Mouse (Mus musculus): ENCODE results near the gene Hif3a. TPM values are rescaled to one million over a fixed set of nuclear protein-coding genes. Genes with fewer than 3 reads are reported as not detected.

Hif3a gene
- polyA plus RNA-seq, 1 experiment: 0.16 TPM

DNA sequence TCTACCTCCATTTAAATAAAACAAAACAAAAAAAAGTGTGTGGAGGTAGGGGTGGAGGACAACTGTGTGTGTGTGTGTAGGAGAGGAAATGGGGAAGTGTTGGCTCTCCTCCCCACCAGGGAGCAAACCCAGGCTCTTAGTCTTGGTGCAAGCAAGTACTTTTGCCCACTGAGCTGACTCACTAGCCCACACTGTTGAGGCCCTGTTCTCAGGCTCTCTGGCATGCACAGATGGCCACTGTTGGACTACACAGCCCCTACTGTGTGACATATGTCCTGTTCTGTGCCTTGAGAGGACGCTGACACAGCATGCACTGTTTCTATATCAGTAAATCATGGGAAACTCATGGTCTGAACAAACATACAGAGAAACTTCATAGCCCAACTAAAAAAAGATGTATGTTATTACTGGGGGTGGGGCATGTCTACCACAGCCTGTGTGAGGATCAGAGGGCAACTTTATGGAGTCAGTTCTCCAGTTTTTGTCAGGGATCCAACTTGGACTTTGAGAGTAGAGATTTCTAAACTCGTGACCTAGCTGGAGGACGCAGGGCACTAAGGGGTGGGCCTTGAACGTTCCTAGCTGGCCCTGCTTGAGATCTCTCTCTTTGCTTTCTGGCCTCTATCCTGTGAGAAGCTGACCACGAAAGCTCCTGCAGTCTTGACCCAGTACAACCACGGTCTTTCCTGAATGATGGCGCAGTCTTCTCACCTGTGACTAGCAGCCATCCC, 58.8 kb downstream of the Hif3a start:
- TF ChIP-seq TCF12 (IDR thresholded peaks at IDR 0.05; ENCODE audit: insufficient read depth, poor library complexity, severe bottlenecking): no peak
- Histone ChIP-seq H3K4me2 (ENCODE audit: low read depth) (no peak overlapping the region), H3K27me3 (ENCODE audit: control insufficient read depth, insufficient read depth, insufficient read length) (no peaks in the 10 kb centered on the region), H3K79me2 (ENCODE audit: control insufficient read depth, insufficient read depth) (no peaks in the 10 kb centered on the region), H3K4me3 (no peak overlapping the region), H3K36me3 (ENCODE audit: control insufficient read depth, insufficient read depth) (peaks cover 7% of the 10 kb centered on the region), H3ac (ENCODE audit: control insufficient read depth, insufficient read length) (no peak overlapping the region)

DNA sequence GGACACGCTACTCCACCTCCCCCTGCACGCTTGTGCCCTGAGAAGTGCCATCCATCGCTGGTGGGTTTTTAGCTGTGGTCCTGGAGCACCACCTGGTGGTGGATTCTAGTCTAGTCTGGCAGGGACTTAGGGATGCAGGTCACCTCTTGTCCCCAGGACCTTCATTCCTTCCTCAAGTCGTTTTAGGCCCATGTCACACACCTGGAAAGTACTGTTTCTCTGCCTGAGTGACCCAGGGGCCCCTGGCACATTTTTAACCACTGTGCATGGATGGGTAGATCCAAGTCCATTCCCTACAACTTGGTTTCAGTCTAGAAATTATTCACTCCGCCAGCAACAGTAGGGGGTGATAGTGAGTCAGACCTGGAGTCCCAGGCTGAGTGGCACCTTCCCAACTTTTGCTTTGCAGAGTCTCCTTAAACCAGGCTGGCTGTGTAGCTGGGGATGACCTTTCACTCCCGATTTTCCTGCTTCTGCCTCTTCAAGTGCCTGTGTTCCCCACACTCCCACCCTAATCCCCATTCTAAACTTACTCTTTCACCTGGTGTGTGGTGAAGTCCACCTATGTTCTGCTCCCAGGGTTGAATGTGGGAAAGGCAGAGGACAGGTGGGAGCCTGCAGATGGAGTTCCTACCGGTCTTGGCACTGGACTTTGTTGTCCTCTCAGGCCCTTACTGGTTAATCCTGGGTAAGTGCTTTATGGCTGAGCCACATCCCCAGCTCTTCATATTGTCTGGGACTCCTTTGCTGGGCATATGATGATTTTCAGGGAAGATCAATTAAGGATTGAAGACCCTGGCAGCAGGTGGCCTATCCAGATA, 59.6 kb downstream of the Hif3a start:
- H3K79me2 ChIP-seq (ENCODE audit: control insufficient read depth, insufficient read depth): no peaks in the 10 kb centered on the region
- no peak overlapping the region for H3ac ChIP-seq (ENCODE audit: control insufficient read depth, insufficient read length)
- no peak overlapping the region for H3K4me3 ChIP-seq
- H3K36me3 ChIP-seq (ENCODE audit: control insufficient read depth, insufficient read depth): peaks cover under 1% of the 10 kb centered on the region
- no peak overlapping the region for H3K4me2 ChIP-seq (ENCODE audit: low read depth)
- no peak for TF ChIP-seq POLR2A (IDR thresholded peaks at IDR 0.05; ENCODE audit: insufficient read length, low read depth)
- TF ChIP-seq POLR2AphosphoS2 (IDR thresholded peaks at IDR 0.05; ENCODE audit: insufficient read length, low read depth): peak; percentile 60
- no peaks in the 10 kb centered on the region for H3K27me3 ChIP-seq (ENCODE audit: control insufficient read depth, insufficient read depth, insufficient read length)

DNA sequence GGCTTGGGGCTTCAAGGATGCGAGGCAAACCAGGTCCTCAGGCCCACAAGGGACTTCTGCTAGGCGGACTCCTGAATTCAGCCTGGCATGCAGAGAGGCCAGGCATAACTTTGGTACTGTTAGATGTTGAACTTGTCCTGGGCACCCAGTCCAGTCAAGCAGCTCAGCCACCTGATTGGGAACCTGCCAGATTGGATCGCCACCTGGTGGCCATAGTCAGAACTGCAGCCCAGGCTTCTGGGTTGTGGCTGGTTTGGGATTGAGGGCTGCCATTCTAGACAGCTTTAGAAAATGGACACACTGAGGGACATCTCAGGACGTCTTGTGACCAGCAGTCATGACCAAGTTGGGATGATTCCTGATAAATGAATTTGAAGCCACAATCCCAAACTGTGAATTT, 62.6 kb downstream of the Hif3a start:
- Histone ChIP-seq H3K79me2 (ENCODE audit: control insufficient read depth, insufficient read depth) (peaks cover 11% of the 10 kb centered on the region), H3ac (ENCODE audit: control insufficient read depth, insufficient read length) (no peak overlapping the region), H3K27me3 (ENCODE audit: control insufficient read depth, insufficient read depth, insufficient read length) (no peaks in the 10 kb centered on the region), H3K4me3 (no peak overlapping the region), H3K36me3 (ENCODE audit: control insufficient read depth, insufficient read depth) (no peaks in the 10 kb centered on the region), H3K4me2 (ENCODE audit: low read depth) (no peak overlapping the region)
- no peak for TF ChIP-seq USF1 (IDR thresholded peaks at IDR 0.05; ENCODE audit: low read depth)
- TF ChIP-seq SRF (IDR thresholded peaks at IDR 0.05; ENCODE audit: control insufficient read depth, insufficient read length, low read depth): no peak
- no peak for TF ChIP-seq TCF3 (IDR thresholded peaks at IDR 0.05; ENCODE audit: insufficient read length, low read depth)
- no peak for TF ChIP-seq POLR2AphosphoS2 (IDR thresholded peaks at IDR 0.05; ENCODE audit: insufficient read length, low read depth)
- TF ChIP-seq MYOD1 (IDR thresholded peaks at IDR 0.05; ENCODE audit: control insufficient read depth in 1 of 3, insufficient read length in 2 of 3, low read depth in 2 of 3): no peak
- no peak for TF ChIP-seq MAX (IDR thresholded peaks at IDR 0.05; ENCODE audit: low read depth)
- no peak for TF ChIP-seq REST (IDR thresholded peaks at IDR 0.05; ENCODE audit: insufficient read depth, insufficient read length)
- TF ChIP-seq TCF12 (IDR thresholded peaks at IDR 0.05; ENCODE audit: insufficient read depth, poor library complexity, severe bottlenecking): no peak
- no peak for TF ChIP-seq CEBPB (IDR thresholded peaks at IDR 0.05; ENCODE audit: insufficient read depth, poor library complexity, severe bottlenecking)
- no peak for TF ChIP-seq E2F4 (IDR thresholded peaks at IDR 0.05; ENCODE audit: insufficient read depth)
- TF ChIP-seq POLR2A (IDR thresholded peaks at IDR 0.05; ENCODE audit: insufficient read length, low read depth): no peak
- no peak for TF ChIP-seq MYOG (IDR thresholded peaks at IDR 0.05; ENCODE audit: control insufficient read depth in 1 of 3, insufficient read depth in 1 of 3, insufficient read length in 2 of 3, low read depth in 2 of 3)

DNA sequence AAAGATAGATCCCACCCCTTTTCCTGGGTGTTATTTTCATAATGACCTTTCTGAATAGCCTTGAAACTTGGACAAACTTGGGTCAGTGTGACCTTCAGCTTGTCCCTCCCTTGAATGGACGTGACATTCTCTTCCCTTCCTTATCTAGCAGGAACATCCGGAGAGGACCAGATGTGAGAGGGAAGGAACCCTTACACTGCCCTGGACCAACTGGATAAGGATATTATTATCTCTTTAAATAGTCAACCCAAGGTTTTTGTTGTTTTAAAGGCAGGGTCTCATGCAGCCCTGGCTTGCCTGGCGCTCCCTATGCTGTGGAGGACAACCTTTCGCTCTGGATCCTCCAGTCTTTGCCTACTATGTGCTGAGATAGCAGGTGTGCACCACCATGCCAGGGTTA, 63.0 kb downstream of the Hif3a start:
- Histone ChIP-seq H3K4me3 (no peak overlapping the region), H3K27me3 (ENCODE audit: control insufficient read depth, insufficient read depth, insufficient read length) (no peaks in the 10 kb centered on the region), H3K36me3 (ENCODE audit: control insufficient read depth, insufficient read depth) (no peaks in the 10 kb centered on the region), H3ac (ENCODE audit: control insufficient read depth, insufficient read length) (no peak overlapping the region), H3K4me2 (ENCODE audit: low read depth) (no peak overlapping the region), H3K79me2 (ENCODE audit: control insufficient read depth, insufficient read depth) (peaks cover 15% of the 10 kb centered on the region)
- no peak for TF ChIP-seq USF1 (IDR thresholded peaks at IDR 0.05; ENCODE audit: low read depth)
- TF ChIP-seq SRF (IDR thresholded peaks at IDR 0.05; ENCODE audit: control insufficient read depth, insufficient read length, low read depth): no peak
- TF ChIP-seq POLR2AphosphoS2 (IDR thresholded peaks at IDR 0.05; ENCODE audit: insufficient read length, low read depth): no peak

DNA sequence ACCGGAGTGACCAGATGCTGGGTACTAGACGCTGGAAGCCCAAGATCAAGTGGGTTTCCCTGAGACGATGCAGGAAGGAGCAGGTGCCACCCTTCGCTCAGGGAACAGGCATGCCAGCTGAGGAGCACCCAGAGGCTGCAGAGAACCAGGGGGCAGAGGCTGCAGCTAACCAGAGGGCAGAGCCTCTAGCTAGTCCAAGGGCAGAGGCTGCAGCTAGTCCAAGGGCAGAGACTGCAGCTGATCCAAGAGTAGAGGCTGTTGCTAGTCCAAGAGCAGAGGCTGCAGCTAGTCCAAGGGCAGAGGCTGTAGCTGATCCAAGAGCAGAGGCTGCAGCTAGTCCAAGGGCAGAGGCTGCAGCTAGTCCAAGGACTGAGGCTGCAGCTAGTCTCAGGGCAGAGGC, 66.9 kb downstream of the Hif3a start:
- TF ChIP-seq SRF (IDR thresholded peaks at IDR 0.05; ENCODE audit: control insufficient read depth, insufficient read length, low read depth) (no peak), MYOG (IDR thresholded peaks at IDR 0.05; ENCODE audit: control insufficient read depth in 1 of 3, insufficient read depth in 1 of 3, insufficient read length in 2 of 3, low read depth in 2 of 3) (peak in 2 of 3 experiments; percentile 37 to 51), MYOD1 (IDR thresholded peaks at IDR 0.05; ENCODE audit: control insufficient read depth in 1 of 3, insufficient read length in 2 of 3, low read depth in 2 of 3) (peak in 1 of 3 experiments; percentile 16)
- H3K36me3 ChIP-seq (ENCODE audit: control insufficient read depth, insufficient read depth): no peaks in the 10 kb centered on the region
- peak overlapping the region; percentile 80 for H3K4me2 ChIP-seq (ENCODE audit: low read depth)
- H3ac ChIP-seq (ENCODE audit: control insufficient read depth, insufficient read length): peak overlapping the region; percentile 17
- peaks cover 18% of the 10 kb centered on the region for H3K79me2 ChIP-seq (ENCODE audit: control insufficient read depth, insufficient read depth)
- H3K4me3 ChIP-seq: peak overlapping the region; percentile 87
- H3K27me3 ChIP-seq (ENCODE audit: control insufficient read depth, insufficient read depth, insufficient read length): no peaks in the 10 kb centered on the region
